Comparison of ENCODE assay signal across 11 mouse cellular contexts in the genomic region with DNA sequence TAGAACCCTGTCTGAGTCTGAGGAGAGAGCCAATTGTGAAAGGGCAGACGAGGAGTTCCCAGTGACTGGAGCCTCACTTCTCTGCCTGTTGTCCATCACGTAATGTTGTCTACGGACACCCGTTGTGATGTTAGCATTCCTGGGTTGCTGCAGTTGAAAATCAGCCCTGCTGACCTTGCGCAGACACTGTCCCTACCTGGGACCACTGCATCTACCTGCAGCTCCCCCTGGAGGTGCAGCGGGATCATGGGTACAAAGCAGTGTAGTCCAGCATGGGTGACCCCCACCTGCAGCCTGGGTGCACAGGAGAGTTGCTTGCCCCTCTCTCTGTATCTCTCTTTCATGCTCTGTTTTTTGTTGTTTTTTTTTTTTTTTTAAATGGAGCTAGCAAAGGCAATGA.
DNase-seq lines count a peak whose midpoint lies in the region; ATAC-seq and TF ChIP-seq lines count a peak whose summit lies in the region.
"Had no signal": no experiment of that assay in that cellular context is flagged by ENCODE, and none has a peak within 500 bp of the region (broad histone marks: within the 10 kb centered on the region; RNA-seq: fewer than 3 reads in every experiment).

No protein-coding gene starts in this region.

- H3K4me3 ChIP-seq in kidney, embryonic 16.5 days (ENCODE audit: low read length) = no peak overlapping the region
- H3K4me3 ChIP-seq in MEL (ENCODE audit: control insufficient read depth in 1 of 2, insufficient read depth in 1 of 2, low read depth in 2 of 2, low read length in 2 of 2) = no peak overlapping the region
- H3K4me3 ChIP-seq in midbrain, embryonic 11.5 days (ENCODE audit: low read depth, low read length) = no peak overlapping the region
- H3K4me3 ChIP-seq: embryonic facial prominence, embryonic 13.5 days had no signal

- 45% methylated on average over 6 of the region's 6 CpGs for WGBS in kidney, embryonic 16.5 days
- WGBS in midbrain, embryonic 11.5 days = 15% methylated on average over 6 of the region's 6 CpGs

- H3K9me3 ChIP-seq in kidney, embryonic 16.5 days (ENCODE audit: low read length) = no peaks in the 10 kb centered on the region
- H3K9me3 ChIP-seq in MEL (replicated peaks; ENCODE audit: insufficient read depth, low read length) = no peaks in the 10 kb centered on the region
- no peaks in the 10 kb centered on the region for H3K9me3 ChIP-seq in midbrain, embryonic 11.5 days (ENCODE audit: control insufficient read depth, low read length)
- H3K9me3 ChIP-seq: embryonic facial prominence, embryonic 13.5 days had no signal

- no peak for ATAC-seq in kidney, embryonic 16.5 days (ENCODE audit: low FRiP score, low TSS enrichment)
- 0 out of 2 replicates have a peak, but pooled peaks have one; percentile 33 for ATAC-seq in midbrain, embryonic 11.5 days (ENCODE audit: low FRiP score)
- no peak for ATAC-seq in megakaryocyte, adult 5-6 weeks (ENCODE audit: poor library complexity, severe bottlenecking)

- TF ChIP-seq CTCF in MEL (IDR thresholded peaks at IDR 0.05 in 2 of 3, conservative IDR thresholded peaks at IDR 0.05 in 1 of 3; ENCODE audit: control insufficient read depth in 1 of 3, insufficient read depth in 1 of 3, low read depth in 2 of 3, low read length in 3 of 3, poor library complexity in 1 of 3, severe bottlenecking in 1 of 3) = peak in 2 of 3 experiments; percentile 25 to 34; a peak in 3 of 6 replicates

- no peak overlapping the region for H3K4me2 ChIP-seq in kidney, embryonic 16.5 days (replicated peaks; ENCODE audit: low read depth, low read length)
- peak overlapping the region; percentile 15; the same call in 1 of the 2 replicates for H3K4me2 ChIP-seq in midbrain, embryonic 11.5 days
- H3K4me2 ChIP-seq: embryonic facial prominence, embryonic 13.5 days had no signal

- no peak for TF ChIP-seq POLR2A in MEL (IDR thresholded peaks at IDR 0.05; ENCODE audit: control insufficient read depth in 1 of 2, insufficient read depth in 1 of 2, low read depth in 1 of 2, low read length in 2 of 2, poor library complexity in 1 of 2)

- H3K79me2 ChIP-seq in MEL (ENCODE audit: control insufficient read depth, insufficient read depth, low read length, poor library complexity) = no peaks in the 10 kb centered on the region

- no peak for TF ChIP-seq EP300 in MEL (IDR thresholded peaks at IDR 0.05; ENCODE audit: low read depth in 1 of 2, low read length in 2 of 2)

- no peaks in the 10 kb centered on the region for H3K36me3 ChIP-seq in kidney, embryonic 16.5 days (ENCODE audit: insufficient read depth, low read length)
- H3K36me3 ChIP-seq in MEL (ENCODE audit: control insufficient read depth in 1 of 2, insufficient read depth in 2 of 2, low read length in 2 of 2) = peaks cover 0 to 21% of the 10 kb centered on the region in 2 experiments; a peak in 2 of 4 replicates
- no peaks in the 10 kb centered on the region for H3K36me3 ChIP-seq in midbrain, embryonic 11.5 days (ENCODE audit: control insufficient read depth, insufficient read depth, low read length)
- H3K36me3 ChIP-seq: embryonic facial prominence, embryonic 13.5 days had no signal

- H3K27ac ChIP-seq in kidney, embryonic 16.5 days (ENCODE audit: low read length) = no peak overlapping the region
- H3K27ac ChIP-seq in MEL (ENCODE audit: control insufficient read depth, low read depth, low read length) = no peak overlapping the region
- H3K27ac ChIP-seq in midbrain, embryonic 11.5 days (ENCODE audit: low read depth, low read length) = peak overlapping the region; percentile 20; the same call in 1 of the 2 replicates
- H3K27ac ChIP-seq: embryonic facial prominence, embryonic 13.5 days had no signal

- H3K4me1 ChIP-seq in kidney, embryonic 16.5 days (ENCODE audit: insufficient read depth, low read length) = no peaks in the 10 kb centered on the region
- peaks cover 4 to 21% of the 10 kb centered on the region in 2 experiments for H3K4me1 ChIP-seq in MEL (ENCODE audit: control insufficient read depth in 1 of 2, insufficient read depth in 2 of 2, low read length in 2 of 2)
- peaks cover 11% of the 10 kb centered on the region for H3K4me1 ChIP-seq in midbrain, embryonic 11.5 days (ENCODE audit: control insufficient read depth, insufficient read depth, low read length)

- no peak overlapping the region for H3K9ac ChIP-seq in kidney, embryonic 16.5 days (replicated peaks; ENCODE audit: low read length)
- no peak overlapping the region for H3K9ac ChIP-seq in MEL (ENCODE audit: control insufficient read depth, low read depth, low read length, poor library complexity, severe bottlenecking)
- H3K9ac ChIP-seq in midbrain, embryonic 11.5 days (ENCODE audit: low read length) = peak overlapping the region; percentile 12; the same call in 1 of the 2 replicates
- H3K9ac ChIP-seq: embryonic facial prominence, embryonic 13.5 days had no signal

- TF ChIP-seq RAD21 in MEL (IDR thresholded peaks at IDR 0.05; ENCODE audit: low read depth, low read length) = no peak

- H3K27me3 ChIP-seq in kidney, embryonic 16.5 days (ENCODE audit: insufficient read depth, low read length) = no peaks in the 10 kb centered on the region
- no peaks in the 10 kb centered on the region for H3K27me3 ChIP-seq in MEL (ENCODE audit: control insufficient read depth in 1 of 2, insufficient read depth in 2 of 2, low read length in 2 of 2)
- no peaks in the 10 kb centered on the region for H3K27me3 ChIP-seq in midbrain, embryonic 11.5 days (ENCODE audit: control insufficient read depth, insufficient read depth, low read length)
- H3K27me3 ChIP-seq: embryonic facial prominence, embryonic 13.5 days had no signal

- DNase-seq in embryo, embryonic 10 days (ENCODE audit: low spot score) = peak; percentile 39
- DNase-seq in embryo, embryonic 9.5 days (ENCODE audit: extremely low spot score) = no peak
- peak; percentile 29 for DNase-seq in kidney, postnatal 10 days
- DNase-seq in MEL (ENCODE audit: low read depth, low spot score) = no peak
- DNase-seq in midbrain, embryonic 11.5 days (ENCODE audit: low spot score, missing footprints) = no peak
- no peak for DNase-seq in c-Kit-positive CD71-positive TER-119-positive erythroid progenitor cells, embryonic 14.5 days (ENCODE audit: low spot score)
- DNase-seq: heart, adult 18-20 months; right cerebral cortex, adult 18-20 months had no signal

TF ChIP-seq in MEL, 35 proteins besides CTCF, POLR2A, EP300 and RAD21:
- TF ChIP-seq MAZ (IDR thresholded peaks at IDR 0.05; ENCODE audit: low read depth, low read length) (no peak), SMC3 (IDR thresholded peaks at IDR 0.05; ENCODE audit: low read depth, low read length) (no peak), TCF12 (IDR thresholded peaks at IDR 0.05; ENCODE audit: low read depth, low read length) (no peak), HCFC1 (IDR thresholded peaks at IDR 0.05; ENCODE audit: low read depth, low read length) (no peak), BHLHE40 (IDR thresholded peaks at IDR 0.05; ENCODE audit: borderline replicate concordance, low read depth, low read length) (no peak), ETS1 (IDR thresholded peaks at IDR 0.05; ENCODE audit: low read depth, low read length) (no peak), MAFK (IDR thresholded peaks at IDR 0.05; ENCODE audit: borderline replicate concordance, low read depth, low read length) (no peak), ZC3H11A (IDR thresholded peaks at IDR 0.05; ENCODE audit: low read depth, low read length) (no peak), MYB (IDR thresholded peaks at IDR 0.05; ENCODE audit: low read depth, low read length) (no peak), GATA1 (IDR thresholded peaks at IDR 0.05; ENCODE audit: low read depth, low read length) (no peak), MAX (IDR thresholded peaks at IDR 0.05; ENCODE audit: low read length) (no peak), POLR2AphosphoS5 (IDR thresholded peaks at IDR 0.05; ENCODE audit: borderline replicate concordance, low read depth, low read length) (no peak)

Comparison
In these comparisons a context has a peak if more than half of its experiments do, and no peak if none do; other contexts are left out.
1. DNase-seq: peak in embryo, embryonic 10 days (single experiment) and kidney, postnatal 10 days (single experiment); none in embryo, embryonic 9.5 days (single experiment), MEL (single experiment), midbrain, embryonic 11.5 days (single experiment) and c-Kit-positive CD71-positive TER-119-positive erythroid progenitor cells, embryonic 14.5 days (single experiment).